Mouse (Mus musculus): Measurements from ENCODE around the gene Prn. TPM values are rescaled to one million over a fixed set of nuclear protein-coding genes. Genes with fewer than 3 reads are reported as not detected.

Gene Prn
- total RNA-seq, 2 experiments from 2014 or later = 0.11 TPM; not detected in 1

GRCm38 (mm10) chr2:131911341-131911740, 1.6 kb downstream of the Prn start:
- DNase-seq = no peak
- intact Hi-C loops (cut with DNase I) = no loop called here
- TF ChIP-seq CTCF (IDR thresholded peaks at IDR 0.05) = no peak
- peak overlapping the region; percentile 95 for H3K27ac ChIP-seq
- H3K4me3 ChIP-seq = peak overlapping the region; percentile 79

GRCm38 (mm10) chr2:131912526-131913258, 2.9 kb downstream of the Prn start:
- intact Hi-C loops (cut with DNase I) = no loop called here
- no peak for DNase-seq
- Histone ChIP-seq H3K4me3 (peak overlapping the region; percentile 79), H3K27ac (peak overlapping the region; percentile 95)
- TF ChIP-seq CTCF (IDR thresholded peaks at IDR 0.05) = no peak

GRCm38 (mm10) chr2:131932275-131932902, 22.6 kb downstream of the Prn start:
- no peak overlapping the region for H3K4me3 ChIP-seq
- TF ChIP-seq CTCF (IDR thresholded peaks at IDR 0.05) = no peak
- no peak for DNase-seq
- H3K27ac ChIP-seq = no peak overlapping the region
- intact Hi-C loops (cut with DNase I) = no loop called here

- Histone ChIP-seq H3K27ac (no peak overlapping the region), H3K4me3 (no peak overlapping the region)
- no peak for TF ChIP-seq CTCF (IDR thresholded peaks at IDR 0.05)
- intact Hi-C loops (cut with DNase I) = no loop called here
- DNase-seq = no peak
Measured at GRCm38 (mm10) chr2:131933013-131933412, 23.3 kb downstream of the Prn start.

- no peak for TF ChIP-seq CTCF (IDR thresholded peaks at IDR 0.05)
- H3K4me3 ChIP-seq = no peak overlapping the region
- no peak overlapping the region for H3K27ac ChIP-seq
- DNase-seq = no peak
- intact Hi-C loops (cut with DNase I) = no loop called here
Measured at GRCm38 (mm10) chr2:131933598-131933997, 23.8 kb downstream of the Prn start.

- Histone ChIP-seq H3K27ac (no peak overlapping the region), H3K4me3 (no peak overlapping the region)
- no peak for TF ChIP-seq CTCF (IDR thresholded peaks at IDR 0.05)
- DNase-seq = no peak
- intact Hi-C loops (cut with DNase I) = no loop called here
Measured at GRCm38 (mm10) chr2:131934243-131934642, 24.5 kb downstream of the Prn start.

GRCm38 (mm10) chr2:131935390-131936105, 25.8 kb downstream of the Prn start:
- intact Hi-C loops (cut with DNase I) = no loop called here
- TF ChIP-seq CTCF (IDR thresholded peaks at IDR 0.05) = peak; percentile 53

GRCm38 (mm10) chr2:131936410-131936809, 26.7 kb downstream of the Prn start:
- no peak for DNase-seq
- no peak for TF ChIP-seq CTCF (IDR thresholded peaks at IDR 0.05)
- intact Hi-C loops (cut with DNase I) = no loop called here
- H3K4me3 ChIP-seq = no peak overlapping the region
- no peak overlapping the region for H3K27ac ChIP-seq

More at GRCm38 (mm10) chr2:131935390-131936105, 25.8 kb downstream of the Prn start:
- H3K4me3 ChIP-seq = no peak overlapping the region
- DNase-seq = peak; percentile 27
- peak overlapping the region; percentile 4 for H3K27ac ChIP-seq

GRCm38 (mm10) chr2:131939404-131940111, 29.8 kb downstream of the Prn start:
- peak; percentile 54 for DNase-seq
- intact Hi-C loops (cut with DNase I) = loop anchor here (1.0 to 10.0 kb wide), 3 partner anchors 111 to 395 kb away; no protein-coding TSS in a partner anchor
- no peak overlapping the region for H3K4me3 ChIP-seq
- H3K27ac ChIP-seq = no peak overlapping the region
- TF ChIP-seq CTCF (IDR thresholded peaks at IDR 0.05) = peak; percentile 85

- no peak for TF ChIP-seq CTCF (IDR thresholded peaks at IDR 0.05)
- Histone ChIP-seq H3K27ac (no peak overlapping the region), H3K4me3 (no peak overlapping the region)
- DNase-seq = no peak
- intact Hi-C loops (cut with DNase I) = loop anchor here (2.0 to 10.0 kb wide), 2 partner anchors 120 to 396 kb away; no protein-coding TSS in a partner anchor
Measured at GRCm38 (mm10) chr2:131940506-131940905, 30.7 kb downstream of the Prn start.

GRCm38 (mm10) chr2:131941501-131941900, 31.7 kb downstream of the Prn start:
- H3K27ac ChIP-seq = no peak overlapping the region
- no peak overlapping the region for H3K4me3 ChIP-seq
- intact Hi-C loops (cut with DNase I) = loop anchor here (2.0 to 10.0 kb wide), 2 partner anchors 121 to 397 kb away; no protein-coding TSS in a partner anchor
- no peak for TF ChIP-seq CTCF (IDR thresholded peaks at IDR 0.05)
- DNase-seq = no peak

- DNase-seq = no peak
- H3K27ac ChIP-seq = no peak overlapping the region
- H3K4me3 ChIP-seq = no peak overlapping the region
- intact Hi-C loops (cut with DNase I) = loop anchor here (10.0 kb wide), 1 partner anchor 400 kb away; no protein-coding TSS in a partner anchor
- TF ChIP-seq CTCF (IDR thresholded peaks at IDR 0.05) = no peak
Measured at GRCm38 (mm10) chr2:131944370-131944769, 34.6 kb downstream of the Prn start.

Data from gastrocnemius, adult 2 months (tissue).